Mouse (Mus musculus): ENCODE measurements around the gene Gpr68. TPM values are rescaled to one million over a fixed set of nuclear protein-coding genes. Genes with fewer than 3 reads are reported as not detected.

Gpr68 gene
- total and polyA plus RNA-seq, 2 experiments from 2014 or later = 6.0 to 29.5 TPM

DNA sequence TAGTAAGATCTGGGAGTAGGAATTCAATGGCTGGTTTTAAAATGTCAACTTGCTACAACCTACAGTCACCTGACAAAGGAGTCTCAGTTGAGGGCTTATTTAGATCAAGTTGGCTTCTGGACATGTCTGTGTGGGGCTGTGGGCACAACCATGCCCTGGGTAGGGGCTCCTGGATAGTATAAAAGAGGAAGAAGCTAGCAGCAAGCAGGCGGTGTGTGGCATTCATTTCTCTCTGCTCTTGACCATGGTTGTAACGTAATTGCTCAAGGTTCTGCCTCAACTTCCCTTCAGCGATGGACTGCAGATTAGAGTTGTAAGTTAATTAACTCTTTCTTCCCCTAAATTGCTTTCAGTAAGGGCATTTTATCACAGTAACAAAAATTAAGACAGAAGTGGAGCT lies 55.6 kb downstream of the Gpr68 start:
- Histone ChIP-seq H3K27me3 (ENCODE audit: insufficient read depth, low read length) (no peaks in the 10 kb centered on the region), H3K36me3 (ENCODE audit: insufficient read depth, low read length) (no peaks in the 10 kb centered on the region), H3K9me3 (ENCODE audit: low read length) (no peaks in the 10 kb centered on the region), H3K4me3 (ENCODE audit: low read length) (no peak overlapping the region), H3K27ac (no peak overlapping the region), H3K4me2 (ENCODE audit: low read depth, low read length) (no peak overlapping the region), H3K4me1 (ENCODE audit: insufficient read depth, low read length) (no peaks in the 10 kb centered on the region), H3K9ac (replicated peaks; ENCODE audit: low read length) (no peak overlapping the region)
- WGBS = 87% methylated on average over 3 of the region's 3 CpGs
- DNase-seq (ENCODE audit: low spot score) = no peak
- no peak for ATAC-seq
- TF ChIP-seq CTCF (IDR thresholded peaks at IDR 0.05; ENCODE audit: low read depth) = no peak

DNA sequence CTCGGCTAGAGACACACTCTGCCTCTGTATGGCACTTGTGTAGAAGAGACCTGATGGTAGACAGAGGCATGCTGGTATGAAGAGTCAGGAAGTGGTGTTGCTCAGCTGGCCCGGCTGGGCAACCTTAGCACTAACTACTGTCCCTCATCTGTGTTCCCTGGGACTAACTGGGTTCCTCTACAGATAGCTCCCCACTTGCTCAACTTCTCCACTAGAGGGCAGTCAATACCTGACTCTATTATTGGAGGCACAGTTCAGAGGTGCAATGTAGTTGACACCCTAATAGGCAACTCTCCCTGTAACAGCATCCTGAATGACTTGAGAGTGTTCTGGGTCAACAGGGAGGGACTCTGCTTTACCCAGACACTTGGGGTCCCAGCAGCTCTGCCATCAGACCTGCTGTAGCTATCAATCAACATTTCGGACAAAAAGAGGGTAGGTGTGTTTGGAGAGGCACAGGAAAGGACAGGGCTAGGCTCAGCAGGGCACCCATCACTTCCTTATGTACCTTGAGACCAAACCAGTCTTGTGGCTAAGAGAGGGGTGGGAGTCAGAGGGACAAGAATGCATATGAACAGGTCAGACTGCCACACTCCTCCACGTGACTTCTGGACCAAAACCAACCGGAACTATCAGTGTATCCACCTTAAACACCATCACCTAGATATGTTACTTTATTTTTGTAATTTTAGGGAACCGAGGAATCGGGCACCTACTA lies 58.4 kb downstream of the Gpr68 start:
- 83% methylated on average over 7 of the region's 7 CpGs for WGBS
- no peaks in the 10 kb centered on the region for H3K9me3 ChIP-seq (ENCODE audit: low read length)
- no peak overlapping the region for H3K27ac ChIP-seq
- no peak overlapping the region for H3K4me2 ChIP-seq (ENCODE audit: low read depth, low read length)
- H3K4me3 ChIP-seq (ENCODE audit: low read length) = no peak overlapping the region
- H3K9ac ChIP-seq (replicated peaks; ENCODE audit: low read length) = no peak overlapping the region
- peak; percentile 93 for TF ChIP-seq CTCF (IDR thresholded peaks at IDR 0.05; ENCODE audit: low read depth)
- DNase-seq (ENCODE audit: low spot score) (peak; percentile 79), ATAC-seq (peak; percentile 84)
- no peaks in the 10 kb centered on the region for H3K36me3 ChIP-seq (ENCODE audit: insufficient read depth, low read length)
- H3K27me3 ChIP-seq (ENCODE audit: insufficient read depth, low read length) = no peaks in the 10 kb centered on the region
- H3K4me1 ChIP-seq (ENCODE audit: insufficient read depth, low read length) = no peaks in the 10 kb centered on the region

- DNase-seq (ENCODE audit: low spot score) (no peak), ATAC-seq (no peak)
- WGBS = 56% methylated on average over 11 of the region's 11 CpGs
These were observed 60.4 kb downstream of the Gpr68 start for GRCm38 (mm10) chr12:100847437-100848080.

DNA sequence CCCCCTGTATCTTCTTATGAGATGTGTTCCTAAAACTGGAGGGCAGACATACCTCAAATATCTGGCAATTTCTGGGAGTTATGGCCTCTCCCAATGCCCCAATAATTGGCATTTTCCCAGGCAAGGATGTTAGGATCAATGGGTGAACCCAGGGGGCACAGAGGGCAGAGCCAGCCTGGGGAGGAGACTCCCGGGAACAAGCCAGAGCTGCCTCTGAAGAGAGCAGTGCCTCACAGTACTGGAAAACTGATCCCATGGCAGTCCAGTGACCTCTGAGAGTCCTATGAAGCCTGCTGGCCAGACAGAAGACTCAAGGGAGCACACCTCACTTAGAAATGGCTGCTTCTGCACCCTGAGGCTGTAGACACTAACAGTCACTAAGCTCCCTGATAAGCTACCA lies 61.4 kb downstream of the Gpr68 start:
- H3K9ac ChIP-seq (replicated peaks; ENCODE audit: low read length) = no peak overlapping the region
- no peak overlapping the region for H3K27ac ChIP-seq
- no peak for DNase-seq (ENCODE audit: low spot score)
- H3K4me2 ChIP-seq (ENCODE audit: low read depth, low read length) = no peak overlapping the region
- TF ChIP-seq CTCF (IDR thresholded peaks at IDR 0.05; ENCODE audit: low read depth) = no peak
- WGBS = 38% methylated on average over 1 of the region's 1 CpGs
- no peaks in the 10 kb centered on the region for H3K4me1 ChIP-seq (ENCODE audit: insufficient read depth, low read length)
- no peak overlapping the region for H3K4me3 ChIP-seq (ENCODE audit: low read length)
- H3K27me3 ChIP-seq (ENCODE audit: insufficient read depth, low read length) = no peaks in the 10 kb centered on the region
- no peaks in the 10 kb centered on the region for H3K36me3 ChIP-seq (ENCODE audit: insufficient read depth, low read length)
- no peaks in the 10 kb centered on the region for H3K9me3 ChIP-seq (ENCODE audit: low read length)
- ATAC-seq = no peak

More at GRCm38 (mm10) chr12:100847437-100848080, 60.4 kb downstream of the Gpr68 start:
- Histone ChIP-seq H3K4me3 (ENCODE audit: low read length) (no peak overlapping the region), H3K27me3 (ENCODE audit: insufficient read depth, low read length) (no peaks in the 10 kb centered on the region), H3K4me1 (ENCODE audit: insufficient read depth, low read length) (no peaks in the 10 kb centered on the region), H3K4me2 (ENCODE audit: low read depth, low read length) (no peak overlapping the region), H3K9ac (replicated peaks; ENCODE audit: low read length) (no peak overlapping the region), H3K36me3 (ENCODE audit: insufficient read depth, low read length) (no peaks in the 10 kb centered on the region), H3K9me3 (ENCODE audit: low read length) (no peaks in the 10 kb centered on the region), H3K27ac (no peak overlapping the region)
- TF ChIP-seq CTCF (IDR thresholded peaks at IDR 0.05; ENCODE audit: low read depth) = no peak

DNA sequence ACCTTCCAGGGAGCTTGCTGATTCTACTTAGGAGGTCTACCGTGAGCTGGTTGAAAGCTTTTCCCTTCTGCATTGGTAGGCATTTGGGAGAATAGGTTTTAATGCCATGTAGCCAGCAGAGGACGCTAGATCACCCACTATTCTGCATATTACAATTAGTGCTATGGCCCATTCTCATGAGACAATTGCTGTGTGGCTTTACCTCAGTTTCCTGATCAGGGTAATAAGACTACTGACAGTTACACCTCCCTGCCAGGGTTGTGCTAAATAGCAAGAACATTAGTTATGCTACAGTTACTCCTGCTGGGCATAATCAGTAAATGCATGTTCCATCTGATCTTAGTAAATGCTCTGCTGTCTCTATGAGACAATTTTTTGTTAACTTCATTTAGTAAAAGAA lies 62.2 kb downstream of the Gpr68 start:
- no peaks in the 10 kb centered on the region for H3K4me1 ChIP-seq (ENCODE audit: insufficient read depth, low read length)
- ATAC-seq (no peak), DNase-seq (ENCODE audit: low spot score) (peak; percentile 22)
- no peak overlapping the region for H3K4me2 ChIP-seq (ENCODE audit: low read depth, low read length)
- peak; percentile 66 for TF ChIP-seq CTCF (IDR thresholded peaks at IDR 0.05; ENCODE audit: low read depth)
- no peaks in the 10 kb centered on the region for H3K36me3 ChIP-seq (ENCODE audit: insufficient read depth, low read length)
- no peak overlapping the region for H3K9ac ChIP-seq (replicated peaks; ENCODE audit: low read length)
- 20% methylated on average over 2 of the region's 2 CpGs for whole genome bisulfite sequencing
- H3K4me3 ChIP-seq (ENCODE audit: low read length) = no peak overlapping the region
- no peaks in the 10 kb centered on the region for H3K27me3 ChIP-seq (ENCODE audit: insufficient read depth, low read length)
- no peak overlapping the region for H3K27ac ChIP-seq
- H3K9me3 ChIP-seq (ENCODE audit: low read length) = no peaks in the 10 kb centered on the region

GRCm38 (mm10) chr12:100844546-100844945 lies 63.5 kb downstream of the Gpr68 start:
- no peak for DNase-seq (ENCODE audit: low spot score)
- H3K4me3 ChIP-seq (ENCODE audit: low read length) = no peak overlapping the region
- TF ChIP-seq CTCF (IDR thresholded peaks at IDR 0.05; ENCODE audit: low read depth) = no peak
- no peaks in the 10 kb centered on the region for H3K27me3 ChIP-seq (ENCODE audit: insufficient read depth, low read length)
- 86% methylated on average over 7 of the region's 7 CpGs for WGBS
- ATAC-seq = no peak
- H3K4me2 ChIP-seq (ENCODE audit: low read depth, low read length) = no peak overlapping the region
- no peak overlapping the region for H3K9ac ChIP-seq (replicated peaks; ENCODE audit: low read length)
- H3K4me1 ChIP-seq (ENCODE audit: insufficient read depth, low read length) = no peaks in the 10 kb centered on the region
- no peaks in the 10 kb centered on the region for H3K9me3 ChIP-seq (ENCODE audit: low read length)
- no peak overlapping the region for H3K27ac ChIP-seq
- no peaks in the 10 kb centered on the region for H3K36me3 ChIP-seq (ENCODE audit: insufficient read depth, low read length)

GRCm38 (mm10) chr12:100843171-100843570 lies 64.8 kb downstream of the Gpr68 start:
- 88% methylated on average over 4 of the region's 4 CpGs for WGBS
- no peaks in the 10 kb centered on the region for H3K36me3 ChIP-seq (ENCODE audit: insufficient read depth, low read length)
- DNase-seq (ENCODE audit: low spot score) (no peak), ATAC-seq (no peak)
- no peak overlapping the region for H3K9ac ChIP-seq (replicated peaks; ENCODE audit: low read length)
- H3K4me1 ChIP-seq (ENCODE audit: insufficient read depth, low read length) = peaks cover 3% of the 10 kb centered on the region; the same call in 1 of the 2 replicates
- H3K27me3 ChIP-seq (ENCODE audit: insufficient read depth, low read length) = no peaks in the 10 kb centered on the region
- H3K27ac ChIP-seq = no peak overlapping the region
- TF ChIP-seq CTCF (IDR thresholded peaks at IDR 0.05; ENCODE audit: low read depth) = no peak
- no peak overlapping the region for H3K4me2 ChIP-seq (ENCODE audit: low read depth, low read length)
- no peaks in the 10 kb centered on the region for H3K9me3 ChIP-seq (ENCODE audit: low read length)
- no peak overlapping the region for H3K4me3 ChIP-seq (ENCODE audit: low read length)
